Mouse (Mus musculus): ENCODE measurements around the gene Mlph. TPM values are rescaled to one million over a fixed set of nuclear protein-coding genes. Genes with fewer than 3 reads are reported as not detected.

Gene Mlph
- polyA plus RNA-seq, 1 experiment = 0.07 TPM

- H3ac ChIP-seq (ENCODE audit: control insufficient read depth, insufficient read length, low read depth) = no peak overlapping the region
Observed at GRCm38 (mm10) chr1:90927308-90927707, 12.4 kb downstream of the Mlph start.

DNA sequence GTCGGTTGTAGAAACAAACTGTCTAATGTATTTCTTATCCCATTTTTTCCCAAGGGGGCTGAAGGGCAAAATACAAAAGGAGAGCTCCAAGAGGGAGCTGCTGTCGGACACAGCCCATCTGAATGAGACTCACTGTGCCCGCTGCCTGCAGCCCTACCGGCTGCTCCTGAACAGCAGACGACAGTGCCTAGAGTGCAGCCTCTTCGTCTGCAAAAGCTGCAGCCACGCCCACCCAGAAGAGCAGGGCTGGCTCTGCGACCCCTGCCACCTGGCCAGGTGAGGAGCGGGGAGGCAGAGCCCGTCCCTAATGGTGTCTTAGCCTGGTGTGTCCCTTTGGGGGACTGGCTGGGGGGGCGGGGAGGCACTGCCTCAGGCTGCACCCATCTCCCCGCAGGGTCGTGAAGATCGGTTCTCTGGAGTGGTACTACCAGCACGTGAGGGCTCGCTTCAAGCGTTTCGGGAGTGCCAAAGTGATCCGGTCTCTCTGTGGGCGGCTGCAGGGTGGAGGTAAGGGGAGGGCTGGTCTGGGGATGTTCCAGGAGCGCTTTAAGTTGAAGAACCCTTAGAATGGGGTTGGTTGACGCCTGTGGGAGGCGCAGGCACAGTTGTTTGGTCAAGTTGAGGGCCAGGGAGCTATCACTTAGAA, 13.2 kb downstream of the Mlph start:
- Histone ChIP-seq H3K79me3 (ENCODE audit: low read depth) (no peaks in the 10 kb centered on the region), H3K4me3 (ENCODE audit: insufficient read depth, poor library complexity, severe bottlenecking) (no peak overlapping the region), H3ac (ENCODE audit: control insufficient read depth, insufficient read length, low read depth) (no peak overlapping the region), H3K79me2 (ENCODE audit: control insufficient read depth, insufficient read depth) (no peaks in the 10 kb centered on the region), H3K27me3 (ENCODE audit: control insufficient read depth, insufficient read depth, insufficient read length) (no peaks in the 10 kb centered on the region), H3K36me3 (ENCODE audit: control insufficient read depth, insufficient read depth) (no peaks in the 10 kb centered on the region)
- no peak for TF ChIP-seq FOSL1 (IDR thresholded peaks at IDR 0.05; ENCODE audit: insufficient read depth, low read length, poor library complexity, severe bottlenecking)
- TF ChIP-seq CEBPB (IDR thresholded peaks at IDR 0.05; ENCODE audit: low read depth) = no peak
- TF ChIP-seq MYOG (IDR thresholded peaks at IDR 0.05; ENCODE audit: control insufficient read depth, extremely low read depth, insufficient read length) = no peak
- TF ChIP-seq CTCF (IDR thresholded peaks at IDR 0.05; ENCODE audit: control insufficient read depth, insufficient read depth, insufficient read length) = no peak
- TF ChIP-seq MYOD1 (IDR thresholded peaks at IDR 0.05; ENCODE audit: control insufficient read depth, insufficient read length, low read depth) = no peak
- TF ChIP-seq MAX (IDR thresholded peaks at IDR 0.05) = no peak
- TF ChIP-seq USF1 (IDR thresholded peaks at IDR 0.05; ENCODE audit: low read depth) = no peak

More at GRCm38 (mm10) chr1:90927308-90927707, 12.4 kb downstream of the Mlph start:
- Histone ChIP-seq H3K36me3 (ENCODE audit: control insufficient read depth, insufficient read depth) (no peaks in the 10 kb centered on the region), H3K27me3 (ENCODE audit: control insufficient read depth, insufficient read depth, insufficient read length) (no peaks in the 10 kb centered on the region), H3K4me3 (ENCODE audit: insufficient read depth, poor library complexity, severe bottlenecking) (no peak overlapping the region), H3K79me3 (ENCODE audit: low read depth) (no peaks in the 10 kb centered on the region), H3K79me2 (ENCODE audit: control insufficient read depth, insufficient read depth) (no peaks in the 10 kb centered on the region)
- no peak for TF ChIP-seq MYOD1 (IDR thresholded peaks at IDR 0.05; ENCODE audit: control insufficient read depth, insufficient read length, low read depth)
- TF ChIP-seq CEBPB (IDR thresholded peaks at IDR 0.05; ENCODE audit: low read depth) = no peak
- no peak for TF ChIP-seq FOSL1 (IDR thresholded peaks at IDR 0.05; ENCODE audit: insufficient read depth, low read length, poor library complexity, severe bottlenecking)
- no peak for TF ChIP-seq USF1 (IDR thresholded peaks at IDR 0.05; ENCODE audit: low read depth)
- TF ChIP-seq MAX (IDR thresholded peaks at IDR 0.05) = no peak
- TF ChIP-seq MYOG (IDR thresholded peaks at IDR 0.05; ENCODE audit: control insufficient read depth, extremely low read depth, insufficient read length) = no peak
- TF ChIP-seq CTCF (IDR thresholded peaks at IDR 0.05; ENCODE audit: control insufficient read depth, insufficient read depth, insufficient read length) = no peak

DNA sequence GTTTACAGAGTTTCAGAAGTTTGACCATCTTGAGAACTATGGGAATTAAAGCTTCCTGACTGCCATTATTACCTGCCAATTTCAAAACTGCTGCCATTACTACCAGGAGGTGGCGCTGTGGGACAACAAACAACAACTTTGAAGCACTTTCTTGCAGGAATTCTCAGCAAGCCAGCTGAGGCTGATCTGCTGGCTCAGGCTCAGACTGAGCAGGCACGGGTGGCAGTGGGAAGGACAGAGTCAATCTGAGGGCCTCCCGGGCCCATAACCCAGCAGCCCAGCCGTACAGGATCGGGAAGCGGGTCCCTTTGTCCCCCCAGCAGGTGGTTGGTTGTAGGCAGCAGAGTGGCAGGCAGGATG, 13.7 kb downstream of the Mlph start:
- Histone ChIP-seq H3ac (ENCODE audit: control insufficient read depth, insufficient read length, low read depth) (no peak overlapping the region), H3K4me3 (ENCODE audit: insufficient read depth, poor library complexity, severe bottlenecking) (no peak overlapping the region), H3K27me3 (ENCODE audit: control insufficient read depth, insufficient read depth, insufficient read length) (no peaks in the 10 kb centered on the region), H3K79me2 (ENCODE audit: control insufficient read depth, insufficient read depth) (no peaks in the 10 kb centered on the region), H3K79me3 (ENCODE audit: low read depth) (no peaks in the 10 kb centered on the region), H3K36me3 (ENCODE audit: control insufficient read depth, insufficient read depth) (no peaks in the 10 kb centered on the region)
- TF ChIP-seq MAX (IDR thresholded peaks at IDR 0.05) (no peak), CTCF (IDR thresholded peaks at IDR 0.05; ENCODE audit: control insufficient read depth, insufficient read depth, insufficient read length) (peak; percentile 47)

GRCm38 (mm10) chr1:90933001-90933400, 18.1 kb downstream of the Mlph start:
- no peak overlapping the region for H3K4me3 ChIP-seq (ENCODE audit: insufficient read depth, poor library complexity, severe bottlenecking)
- no peaks in the 10 kb centered on the region for H3K36me3 ChIP-seq (ENCODE audit: control insufficient read depth, insufficient read depth)
- no peaks in the 10 kb centered on the region for H3K79me2 ChIP-seq (ENCODE audit: control insufficient read depth, insufficient read depth)
- no peaks in the 10 kb centered on the region for H3K27me3 ChIP-seq (ENCODE audit: control insufficient read depth, insufficient read depth, insufficient read length)
- no peaks in the 10 kb centered on the region for H3K79me3 ChIP-seq (ENCODE audit: low read depth)
- no peak overlapping the region for H3ac ChIP-seq (ENCODE audit: control insufficient read depth, insufficient read length, low read depth)
- TF ChIP-seq CEBPB (IDR thresholded peaks at IDR 0.05; ENCODE audit: low read depth) = no peak
- no peak for TF ChIP-seq MYOD1 (IDR thresholded peaks at IDR 0.05; ENCODE audit: control insufficient read depth, insufficient read length, low read depth)
- TF ChIP-seq MAX (IDR thresholded peaks at IDR 0.05) = no peak
- TF ChIP-seq USF1 (IDR thresholded peaks at IDR 0.05; ENCODE audit: low read depth) = no peak
- no peak for TF ChIP-seq MYOG (IDR thresholded peaks at IDR 0.05; ENCODE audit: control insufficient read depth, extremely low read depth, insufficient read length)
- TF ChIP-seq FOSL1 (IDR thresholded peaks at IDR 0.05; ENCODE audit: insufficient read depth, low read length, poor library complexity, severe bottlenecking) = no peak
- no peak for TF ChIP-seq CTCF (IDR thresholded peaks at IDR 0.05; ENCODE audit: control insufficient read depth, insufficient read depth, insufficient read length)

DNA sequence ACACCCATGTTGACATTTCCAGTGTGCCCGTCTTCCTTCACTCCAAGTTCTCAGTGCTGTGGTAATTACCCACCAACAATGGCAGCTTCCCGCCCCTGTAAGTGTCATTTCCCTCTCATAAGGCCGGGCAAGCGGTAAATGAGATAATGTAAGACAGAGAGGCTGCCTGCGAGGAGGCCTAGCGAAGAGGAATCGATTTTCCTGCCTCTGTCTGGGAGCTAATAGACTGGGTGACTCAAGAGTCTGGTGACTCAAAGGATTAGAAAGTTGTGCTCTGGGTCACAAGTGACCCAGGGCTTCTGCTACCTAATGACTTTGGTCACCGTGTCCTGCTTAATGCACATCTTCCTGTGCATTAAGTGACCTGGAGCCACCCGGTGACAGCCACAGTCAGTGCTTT, 22.1 kb downstream of the Mlph start:
- TF ChIP-seq MYOD1 (IDR thresholded peaks at IDR 0.05; ENCODE audit: control insufficient read depth, insufficient read length, low read depth) = no peak
- TF ChIP-seq MAX (IDR thresholded peaks at IDR 0.05) = no peak
- no peak for TF ChIP-seq USF1 (IDR thresholded peaks at IDR 0.05; ENCODE audit: low read depth)
- TF ChIP-seq MYOG (IDR thresholded peaks at IDR 0.05; ENCODE audit: control insufficient read depth, extremely low read depth, insufficient read length) = no peak
- TF ChIP-seq FOSL1 (IDR thresholded peaks at IDR 0.05; ENCODE audit: insufficient read depth, low read length, poor library complexity, severe bottlenecking) = no peak
- Histone ChIP-seq H3ac (ENCODE audit: control insufficient read depth, insufficient read length, low read depth) (no peak overlapping the region), H3K36me3 (ENCODE audit: control insufficient read depth, insufficient read depth) (no peaks in the 10 kb centered on the region), H3K4me3 (ENCODE audit: insufficient read depth, poor library complexity, severe bottlenecking) (no peak overlapping the region), H3K27me3 (ENCODE audit: control insufficient read depth, insufficient read depth, insufficient read length) (no peaks in the 10 kb centered on the region), H3K79me3 (ENCODE audit: low read depth) (no peaks in the 10 kb centered on the region), H3K79me2 (ENCODE audit: control insufficient read depth, insufficient read depth) (no peaks in the 10 kb centered on the region)

GRCm38 (mm10) chr1:90939980-90940379, 25.1 kb downstream of the Mlph start:
- Histone ChIP-seq H3K4me3 (ENCODE audit: insufficient read depth, poor library complexity, severe bottlenecking) (no peak overlapping the region), H3K27me3 (ENCODE audit: control insufficient read depth, insufficient read depth, insufficient read length) (no peaks in the 10 kb centered on the region), H3K36me3 (ENCODE audit: control insufficient read depth, insufficient read depth) (no peaks in the 10 kb centered on the region), H3K79me2 (ENCODE audit: control insufficient read depth, insufficient read depth) (no peaks in the 10 kb centered on the region), H3K79me3 (ENCODE audit: low read depth) (no peaks in the 10 kb centered on the region), H3ac (ENCODE audit: control insufficient read depth, insufficient read length, low read depth) (no peak overlapping the region)
- TF ChIP-seq FOSL1 (IDR thresholded peaks at IDR 0.05; ENCODE audit: insufficient read depth, low read length, poor library complexity, severe bottlenecking) (no peak), MAX (IDR thresholded peaks at IDR 0.05) (no peak), MYOG (IDR thresholded peaks at IDR 0.05; ENCODE audit: control insufficient read depth, extremely low read depth, insufficient read length) (no peak), CEBPB (IDR thresholded peaks at IDR 0.05; ENCODE audit: low read depth) (no peak), USF1 (IDR thresholded peaks at IDR 0.05; ENCODE audit: low read depth) (no peak), CTCF (IDR thresholded peaks at IDR 0.05; ENCODE audit: control insufficient read depth, insufficient read depth, insufficient read length) (no peak), MYOD1 (IDR thresholded peaks at IDR 0.05; ENCODE audit: control insufficient read depth, insufficient read length, low read depth) (no peak)

All from C2C12 (cell line).